Comparison of ENCODE assay signal across 16 mouse cellular contexts in the genomic region with DNA sequence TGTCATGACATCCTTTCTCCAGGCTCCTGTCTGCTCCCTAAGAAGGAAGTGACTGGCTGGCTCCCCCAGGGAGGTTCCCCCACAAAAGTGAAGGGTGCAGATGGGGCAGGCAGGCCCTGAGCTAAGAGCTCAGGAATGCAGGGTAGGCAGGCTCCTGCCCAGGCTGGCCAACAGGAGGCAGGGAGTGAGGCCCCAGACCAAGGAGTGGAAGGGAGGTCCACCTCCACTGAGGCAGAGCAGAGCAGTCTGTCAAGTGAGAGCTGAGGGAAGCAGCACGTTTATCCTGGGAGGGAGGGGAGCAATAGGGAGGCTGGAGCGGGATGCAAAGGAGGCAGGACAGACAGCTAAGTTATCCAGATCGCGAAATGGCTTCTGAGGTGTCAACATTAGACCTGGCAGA. TPM values are rescaled to one million over a fixed set of nuclear protein-coding genes. Genes with fewer than 3 reads are reported as not detected.
A peak's percentile ranks its signal among the peaks of the same experiment; 100 is the strongest.
DNase-seq lines count a peak whose midpoint lies in the region; ATAC-seq and TF ChIP-seq lines count a peak whose summit lies in the region.
"Had no signal": no experiment of that assay in that cellular context is flagged by ENCODE, and none has a peak within 500 bp of the region (broad histone marks: within the 10 kb centered on the region; RNA-seq: fewer than 3 reads in every experiment).

No protein-coding gene starts in this region.

- H3K27me3 ChIP-seq in forebrain, embryonic 10.5 days (ENCODE audit: poor library complexity, severe bottlenecking): no peaks in the 10 kb centered on the region
- no peaks in the 10 kb centered on the region for H3K27me3 ChIP-seq in forebrain, embryonic 14.5 days (replicated peaks; ENCODE audit: control insufficient read depth, insufficient read depth, low read length)
- H3K27me3 ChIP-seq in intestine, embryonic 16.5 days (replicated peaks; ENCODE audit: control insufficient read depth, insufficient read depth, low read length): no peaks in the 10 kb centered on the region
- no peaks in the 10 kb centered on the region for H3K27me3 ChIP-seq in intestine, embryonic 15.5 days (replicated peaks)
- H3K27me3 ChIP-seq in heart, postnatal 0 days (ENCODE audit: control insufficient read depth, insufficient read depth, low read length): no peaks in the 10 kb centered on the region
- no peaks in the 10 kb centered on the region for H3K27me3 ChIP-seq in kidney, embryonic 16.5 days (ENCODE audit: insufficient read depth, low read length)
- H3K27me3 ChIP-seq: forebrain, embryonic 15.5 days had no signal

- WGBS in forebrain, embryonic 10.5 days: 58% methylated on average over 4 of the region's 4 CpGs
- 54% methylated on average over 4 of the region's 4 CpGs for WGBS in forebrain, embryonic 14.5 days
- 30% methylated on average over 4 of the region's 4 CpGs for WGBS in intestine, embryonic 16.5 days
- WGBS in intestine, embryonic 15.5 days: 29% methylated on average over 4 of the region's 4 CpGs
- WGBS in heart, postnatal 0 days: 18% methylated on average over 4 of the region's 4 CpGs
- WGBS in kidney, embryonic 16.5 days: 56% methylated on average over 4 of the region's 4 CpGs

- peaks cover 82% of the 10 kb centered on the region for H3K4me1 ChIP-seq in forebrain, embryonic 10.5 days
- peaks cover 28% of the 10 kb centered on the region for H3K4me1 ChIP-seq in forebrain, embryonic 14.5 days (ENCODE audit: control insufficient read depth, insufficient read depth, low read length)
- H3K4me1 ChIP-seq in intestine, embryonic 16.5 days (ENCODE audit: control insufficient read depth, insufficient read depth, low read length): peaks cover 39% of the 10 kb centered on the region
- H3K4me1 ChIP-seq in intestine, embryonic 15.5 days (replicated peaks): peaks cover 44% of the 10 kb centered on the region
- peaks cover 52% of the 10 kb centered on the region for H3K4me1 ChIP-seq in heart, postnatal 0 days (ENCODE audit: control insufficient read depth, insufficient read depth)
- peaks cover 44% of the 10 kb centered on the region for H3K4me1 ChIP-seq in kidney, embryonic 16.5 days (ENCODE audit: insufficient read depth, low read length)

- H3K9me3 ChIP-seq in forebrain, embryonic 10.5 days: no peaks in the 10 kb centered on the region
- H3K9me3 ChIP-seq in forebrain, embryonic 14.5 days (replicated peaks; ENCODE audit: control insufficient read depth, low read length): no peaks in the 10 kb centered on the region
- H3K9me3 ChIP-seq in intestine, embryonic 16.5 days (ENCODE audit: control insufficient read depth, low read length): no peaks in the 10 kb centered on the region
- H3K9me3 ChIP-seq in intestine, embryonic 15.5 days: no peaks in the 10 kb centered on the region
- no peaks in the 10 kb centered on the region for H3K9me3 ChIP-seq in heart, postnatal 0 days (replicated peaks; ENCODE audit: control insufficient read depth, low read length)
- no peaks in the 10 kb centered on the region for H3K9me3 ChIP-seq in kidney, embryonic 16.5 days (ENCODE audit: low read length)
- H3K9me3 ChIP-seq: forebrain, embryonic 15.5 days had no signal

- TF ChIP-seq CTCF in heart, postnatal 0 days (IDR thresholded peaks at IDR 0.05; ENCODE audit: low read depth): 0 out of 2 replicates have a peak, but pooled peaks have one; percentile 10

- H3K4me3 ChIP-seq in forebrain, embryonic 10.5 days: peak overlapping the region; percentile 14; the same call in 1 of the 2 replicates
- no peak overlapping the region for H3K4me3 ChIP-seq in forebrain, embryonic 14.5 days (ENCODE audit: low read depth, low read length)
- H3K4me3 ChIP-seq in intestine, embryonic 16.5 days (ENCODE audit: low read length): no peak overlapping the region
- no peak overlapping the region for H3K4me3 ChIP-seq in intestine, embryonic 15.5 days (replicated peaks)
- H3K4me3 ChIP-seq in heart, postnatal 0 days (ENCODE audit: low read depth, low read length): no peak overlapping the region
- H3K4me3 ChIP-seq in kidney, embryonic 16.5 days (ENCODE audit: low read length): no peak overlapping the region
- H3K4me3 ChIP-seq: forebrain, embryonic 15.5 days had no signal

- 0 out of 2 replicates have a peak overlapping the region, but pooled peaks have one; percentile 51 for H3K27ac ChIP-seq in forebrain, embryonic 10.5 days
- H3K27ac ChIP-seq in forebrain, embryonic 14.5 days (ENCODE audit: low read depth, low read length): no peak overlapping the region
- no peak overlapping the region; the same call in 1 of the 2 replicates for H3K27ac ChIP-seq in intestine, embryonic 16.5 days (ENCODE audit: low read length)
- no peak overlapping the region for H3K27ac ChIP-seq in intestine, embryonic 15.5 days
- H3K27ac ChIP-seq in heart, postnatal 0 days (ENCODE audit: low read depth): peak overlapping the region; percentile 81
- H3K27ac ChIP-seq in kidney, embryonic 16.5 days (ENCODE audit: low read length): no peak overlapping the region
- H3K27ac ChIP-seq: forebrain, embryonic 15.5 days had no signal

- TF ChIP-seq EP300 in heart, postnatal 0 days (IDR thresholded peaks at IDR 0.05; ENCODE audit: low read depth): no peak

- peaks cover 65% of the 10 kb centered on the region for H3K36me3 ChIP-seq in forebrain, embryonic 10.5 days (replicated peaks)
- H3K36me3 ChIP-seq in forebrain, embryonic 14.5 days (ENCODE audit: control insufficient read depth, insufficient read depth, low read length): peaks cover 20% of the 10 kb centered on the region
- no peaks in the 10 kb centered on the region for H3K36me3 ChIP-seq in intestine, embryonic 16.5 days (ENCODE audit: control insufficient read depth, insufficient read depth, low read length)
- H3K36me3 ChIP-seq in intestine, embryonic 15.5 days: no peaks in the 10 kb centered on the region
- H3K36me3 ChIP-seq in heart, postnatal 0 days (replicated peaks; ENCODE audit: control insufficient read depth, insufficient read depth, low read length): peaks cover 15% of the 10 kb centered on the region; the same call in 1 of the 2 replicates
- 0 out of 2 replicates have a peak, but pooled peaks cover 4% of the 10 kb centered on the region for H3K36me3 ChIP-seq in kidney, embryonic 16.5 days (ENCODE audit: insufficient read depth, low read length)
- H3K36me3 ChIP-seq: forebrain, embryonic 15.5 days had no signal

- DNase-seq in forebrain, embryonic 10.5 days (ENCODE audit: extremely low spot score, low spot score): no peak
- no peak for DNase-seq in forebrain, embryonic 14.5 days (ENCODE audit: low spot score)
- peak; percentile 50 for DNase-seq in 3134 (ENCODE audit: extremely low read depth, insufficient read length, low spot score)
- DNase-seq in heart, postnatal 0 days (ENCODE audit: low spot score): no peak
- no peak for DNase-seq in right cerebral cortex, adult 18-20 months
- DNase-seq: adrenal gland, postnatal 14 days; B cell, adult 2 months; cerebellum, adult 11 months; embryo, embryonic 11 days; kidney, postnatal 14 days; lung, adult 18-20 months; thymus, postnatal 25 days had no signal

- H3K9ac ChIP-seq in forebrain, embryonic 14.5 days (ENCODE audit: low read length): no peak overlapping the region
- peak overlapping the region; percentile 32 for H3K9ac ChIP-seq in intestine, embryonic 16.5 days (ENCODE audit: low read depth, low read length)
- H3K9ac ChIP-seq in intestine, embryonic 15.5 days: no peak overlapping the region
- H3K9ac ChIP-seq in heart, postnatal 0 days (replicated peaks; ENCODE audit: low read depth, low read length): 0 out of 2 replicates have a peak overlapping the region, but pooled peaks have one; percentile 9
- no peak overlapping the region for H3K9ac ChIP-seq in kidney, embryonic 16.5 days (replicated peaks; ENCODE audit: low read length)

- no peak for ATAC-seq in forebrain, embryonic 14.5 days
- ATAC-seq in intestine, embryonic 16.5 days: no peak; the same call in 1 of the 2 replicates
- ATAC-seq in intestine, embryonic 15.5 days: no peak
- no peak for ATAC-seq in heart, postnatal 0 days (ENCODE audit: insufficient read depth, low read depth)
- no peak for ATAC-seq in kidney, embryonic 16.5 days (ENCODE audit: low FRiP score, low TSS enrichment)
- ATAC-seq: forebrain, embryonic 15.5 days had no signal

- H3K4me2 ChIP-seq in forebrain, embryonic 14.5 days (ENCODE audit: low read length): no peak overlapping the region
- no peak overlapping the region for H3K4me2 ChIP-seq in intestine, embryonic 16.5 days (ENCODE audit: low read depth, low read length)
- no peak overlapping the region for H3K4me2 ChIP-seq in intestine, embryonic 15.5 days (replicated peaks)
- H3K4me2 ChIP-seq in heart, postnatal 0 days (ENCODE audit: low read depth, low read length): no peak overlapping the region
- H3K4me2 ChIP-seq in kidney, embryonic 16.5 days (replicated peaks; ENCODE audit: low read depth, low read length): no peak overlapping the region
- H3K4me2 ChIP-seq: forebrain, embryonic 15.5 days had no signal

RNA-seq across cellular contexts. Expression of a gene that starts 5.5 kb away (rescaled TPM):
- polyA plus RNA-seq in forebrain, embryonic 10.5 days (2016; fragmentation: Nextera tagmentation; extraction: Ambion mirVana): 45.6 and 47.1 TPM in 2 replicates
- polyA plus RNA-seq in forebrain, embryonic 14.5 days (2014; fragmentation: Nextera tagmentation; extraction: Ambion mirVana): 54.8 and 67.8 TPM in 2 replicates
- polyA plus RNA-seq in intestine, embryonic 16.5 days (2015; fragmentation: Nextera tagmentation; extraction: Ambion mirVana): 13.1 and 16.7 TPM in 2 replicates
- 26.7 and 27.6 TPM in 2 replicates for polyA plus RNA-seq in intestine, embryonic 15.5 days (2015; fragmentation: Nextera tagmentation; extraction: Ambion mirVana)
- 75.0 and 90.1 TPM in 2 replicates for total RNA-seq in heart, postnatal 0 days (2014; rRNA removed; ENCODE audit: low replicate concordance)
- 35.2 and 37.5 TPM in 2 replicates for polyA plus RNA-seq in heart, postnatal 0 days (2015; fragmentation: Nextera tagmentation; extraction: Ambion mirVana)
- polyA plus RNA-seq in kidney, embryonic 16.5 days (2015; fragmentation: Nextera tagmentation; extraction: Ambion mirVana): 31.5 and 32.2 TPM in 2 replicates

RNA-seq across cellular contexts. Expression of a gene that starts 11.5 kb away (rescaled TPM):
- polyA plus RNA-seq in forebrain, embryonic 10.5 days (2016; fragmentation: Nextera tagmentation; extraction: Ambion mirVana): 84.8 and 86.8 TPM in 2 replicates
- 36.9 and 39.3 TPM in 2 replicates for polyA plus RNA-seq in forebrain, embryonic 14.5 days (2014; fragmentation: Nextera tagmentation; extraction: Ambion mirVana)
- 105 and 107 TPM in 2 replicates for polyA plus RNA-seq in intestine, embryonic 16.5 days (2015; fragmentation: Nextera tagmentation; extraction: Ambion mirVana)
- 94.2 and 99.7 TPM in 2 replicates for polyA plus RNA-seq in intestine, embryonic 15.5 days (2015; fragmentation: Nextera tagmentation; extraction: Ambion mirVana)
- 46.4 and 63.1 TPM in 2 replicates for total RNA-seq in heart, postnatal 0 days (2014; rRNA removed; ENCODE audit: low replicate concordance)
- polyA plus RNA-seq in heart, postnatal 0 days (2015; fragmentation: Nextera tagmentation; extraction: Ambion mirVana): 80.3 and 86.7 TPM in 2 replicates
- 113 and 120 TPM in 2 replicates for polyA plus RNA-seq in kidney, embryonic 16.5 days (2015; fragmentation: Nextera tagmentation; extraction: Ambion mirVana)

RNA-seq across cellular contexts. Expression of a gene that starts 35.9 kb away (rescaled TPM):
- polyA plus RNA-seq in forebrain, embryonic 10.5 days (2016; fragmentation: Nextera tagmentation; extraction: Ambion mirVana): 5.9 and 6.8 TPM in 2 replicates
- polyA plus RNA-seq in forebrain, embryonic 14.5 days (2014; fragmentation: Nextera tagmentation; extraction: Ambion mirVana): 1.2 and 2.9 TPM in 2 replicates
- 3.5 and 4.5 TPM in 2 replicates for polyA plus RNA-seq in intestine, embryonic 16.5 days (2015; fragmentation: Nextera tagmentation; extraction: Ambion mirVana)
- polyA plus RNA-seq in intestine, embryonic 15.5 days (2015; fragmentation: Nextera tagmentation; extraction: Ambion mirVana): 7.1 and 8.2 TPM in 2 replicates
- 3.8 and 4.3 TPM in 2 replicates for total RNA-seq in heart, postnatal 0 days (2014; rRNA removed; ENCODE audit: low replicate concordance)
- 0.71 and 1.1 TPM in 2 replicates for polyA plus RNA-seq in heart, postnatal 0 days (2015; fragmentation: Nextera tagmentation; extraction: Ambion mirVana)
- 11.1 and 11.4 TPM in 2 replicates for polyA plus RNA-seq in kidney, embryonic 16.5 days (2015; fragmentation: Nextera tagmentation; extraction: Ambion mirVana)

RNA-seq across cellular contexts. Expression of a gene that starts 48.1 kb away (rescaled TPM):
- polyA plus RNA-seq in forebrain, embryonic 10.5 days (2016; fragmentation: Nextera tagmentation; extraction: Ambion mirVana): 251 and 256 TPM in 2 replicates
- 128 and 152 TPM in 2 replicates for polyA plus RNA-seq in forebrain, embryonic 14.5 days (2014; fragmentation: Nextera tagmentation; extraction: Ambion mirVana)
- 132 and 141 TPM in 2 replicates for polyA plus RNA-seq in intestine, embryonic 16.5 days (2015; fragmentation: Nextera tagmentation; extraction: Ambion mirVana)
- polyA plus RNA-seq in intestine, embryonic 15.5 days (2015; fragmentation: Nextera tagmentation; extraction: Ambion mirVana): 172 and 202 TPM in 2 replicates
- total RNA-seq in heart, postnatal 0 days (2014; rRNA removed; ENCODE audit: low replicate concordance): 84.1 and 121 TPM in 2 replicates
- polyA plus RNA-seq in heart, postnatal 0 days (2015; fragmentation: Nextera tagmentation; extraction: Ambion mirVana): 86.1 and 96.7 TPM in 2 replicates
- 210 and 218 TPM in 2 replicates for polyA plus RNA-seq in kidney, embryonic 16.5 days (2015; fragmentation: Nextera tagmentation; extraction: Ambion mirVana)

Comparison
In these comparisons a context has a peak if more than half of its experiments do, and no peak if none do; other contexts are left out.
1. H3K27ac ChIP-seq: peak in forebrain, embryonic 10.5 days (single experiment) and heart, postnatal 0 days (single experiment); none in forebrain, embryonic 14.5 days (single experiment), intestine, embryonic 16.5 days (single experiment), intestine, embryonic 15.5 days (single experiment) and kidney, embryonic 16.5 days (single experiment).
2. H3K9ac ChIP-seq: peak in intestine, embryonic 16.5 days (single experiment) and heart, postnatal 0 days (single experiment); none in forebrain, embryonic 14.5 days (single experiment), intestine, embryonic 15.5 days (single experiment) and kidney, embryonic 16.5 days (single experiment).